Mouse (Mus musculus) heart, adult 2 months (tissue): Measurements from ENCODE around the gene Trmt2a. TPM values are rescaled to one million over a fixed set of nuclear protein-coding genes. Genes with fewer than 3 reads are reported as not detected.
"Not testable (repeated sequence)": the region's sequence is repeated elsewhere in the genome, so short reads cannot be mapped to it uniquely, and the experiment has no call there.

Experiments used
- DNase-seq, 2 experiments: peaks; one replicate each; pipeline ENCODE4 v3.0.0; 2021
- H3K27ac ChIP-seq: fragments of 200-600 bp; 2 replicates; pipeline ENCODE4 v1.8.1; 2022
- H3K27me3 ChIP-seq: fragments of 200-500 bp; 2 replicates; pipeline ENCODE4 v1.6.1; 2012; ENCODE audit warnings: mild to moderate bottlenecking, low read length, inconsistent platforms, mixed read lengths; ENCODE audit not compliant: control insufficient read depth, insufficient read depth
- H3K36me3 ChIP-seq: fragments of 200-500 bp; 2 replicates; pipeline ENCODE4 v1.6.1; 2012; ENCODE audit warnings: low read length, inconsistent platforms; ENCODE audit not compliant: control insufficient read depth, insufficient read depth
- H3K4me1 ChIP-seq: fragments of 200-500 bp; 2 replicates; pipeline ENCODE4 v1.6.1; 2011; ENCODE audit warnings: low read length; ENCODE audit not compliant: control insufficient read depth, insufficient read depth
- H3K4me3 ChIP-seq: fragments of 200-600 bp; 2 replicates; pipeline ENCODE4 v1.8.1; 2022
- H3K79me2 ChIP-seq: fragments of 200-500 bp; replicated peaks from 2 replicates; pipeline ENCODE4 v1.6.1; 2012; ENCODE audit warnings: mild to moderate bottlenecking, inconsistent platforms, low read length, moderate library complexity, mixed read lengths; ENCODE audit not compliant: control insufficient read depth, insufficient read depth
- H3K9ac ChIP-seq: fragments of 200-500 bp; 2 replicates; pipeline ENCODE4 v1.6.1; 2012; ENCODE audit warnings: low read depth, mild to moderate bottlenecking, control low read depth, inconsistent platforms, low read length, mixed read lengths
- CTCF ChIP-seq: fragments of 200-600 bp; IDR thresholded peaks from 2 replicates; pipeline ENCODE4 v1.8.1; 2022; ENCODE audit warnings: antibody characterized with exemption, mild to moderate bottlenecking, moderate library complexity
- EP300 ChIP-seq: fragments of 200-500 bp; IDR thresholded peaks from 2 replicates; pipeline ENCODE4 v1.6.1; 2011; ENCODE audit warnings: low read depth, low read length, control low read depth; ENCODE audit not compliant: insufficient read depth
- POLR2A ChIP-seq: fragments of 200-500 bp; IDR thresholded peaks from 2 replicates; pipeline ENCODE4 v1.6.1; 2011; ENCODE audit warnings: mild to moderate bottlenecking, low read depth, low read length, control low read depth; ENCODE audit not compliant: insufficient read depth
- WGBS: fragments of 180-500 bp; shearing (Covaris S2); methylation state at CpG from one replicate; pipeline ENCODE4 v1.1.7; 2018; 5-methylcytosine and 5-hydroxymethylcytosine counted together
- intact Hi-C: fragments of 180-260 bp; cut with DNase I; formaldehyde crosslinking; loops from one replicate; pipeline ENCODE4 v1.15.1; 2025
- microRNA-seq, 2 experiments: library from miRNA; unstranded; fragments of <30 nt; microRNA quantifications; one replicate each; pipeline ENCODE4 v1.2.0; 2021
- polyA plus RNA-seq: library from polyadenylated mRNA; depleted of rRNA; stranded (reverse); fragments of >200 nt; gene quantifications from 2 replicates; pipeline ENCODE4 v1.2.3, GENCODE M21; 2012; rRNA removed
- total RNA-seq, 2 experiments: library from RNA; stranded (reverse); gene quantifications; 2 replicates each; pipeline ENCODE4 v1.2.3; 2021

The Trmt2a gene
- total and polyA plus RNA-seq, 3 experiments, result 19.6 to 26.8 (median 19.8) TPM

DNA sequence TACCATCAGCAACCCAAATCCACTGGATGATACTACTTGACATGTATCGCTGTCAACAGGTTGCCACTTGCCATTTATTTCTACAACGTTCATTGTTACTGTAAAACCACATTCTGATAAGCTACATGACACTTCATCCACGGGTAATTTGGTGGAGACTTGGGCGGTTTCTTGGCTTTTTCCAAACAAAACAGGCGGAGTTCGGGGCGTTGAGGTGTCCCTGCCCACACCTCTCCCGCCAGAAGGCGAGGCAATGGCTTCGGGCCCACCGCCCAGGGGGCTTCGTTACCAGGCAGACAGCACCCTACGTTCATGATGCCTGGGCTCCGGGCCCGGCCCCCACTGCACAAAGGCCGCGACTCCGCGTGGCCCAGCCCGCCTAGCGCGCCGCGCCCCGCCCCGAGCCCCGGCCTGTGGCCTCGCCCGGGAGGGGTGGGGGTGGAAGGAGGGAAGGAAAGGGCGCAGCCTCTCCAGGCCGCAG, 40.1 kb downstream of the Trmt2a start:
- intact Hi-C loops, result loop anchor here (2.0 kb wide), 1 partner anchor 40 kb away; the partner anchor contains the start of genes Ranbp1 and Trmt2a
- H3K79me2 ChIP-seq, result peaks cover 8% of the 10 kb centered on the region
- TF ChIP-seq CTCF, result no peak
- no peak for TF ChIP-seq POLR2A
- TF ChIP-seq EP300, result no peak
- DNase-seq, result no peak
- peak overlapping the region; percentile 91 for H3K9ac ChIP-seq
- peaks cover 9% of the 10 kb centered on the region for H3K4me1 ChIP-seq
- under 1% methylated on average over 29 of the region's 31 CpGs for WGBS
- peak overlapping the region; percentile 83 for H3K4me3 ChIP-seq
- H3K27me3 ChIP-seq, result no peaks in the 10 kb centered on the region
- peak overlapping the region; percentile 94 for H3K27ac ChIP-seq
- H3K36me3 ChIP-seq, result peaks cover 5% of the 10 kb centered on the region

DNA sequence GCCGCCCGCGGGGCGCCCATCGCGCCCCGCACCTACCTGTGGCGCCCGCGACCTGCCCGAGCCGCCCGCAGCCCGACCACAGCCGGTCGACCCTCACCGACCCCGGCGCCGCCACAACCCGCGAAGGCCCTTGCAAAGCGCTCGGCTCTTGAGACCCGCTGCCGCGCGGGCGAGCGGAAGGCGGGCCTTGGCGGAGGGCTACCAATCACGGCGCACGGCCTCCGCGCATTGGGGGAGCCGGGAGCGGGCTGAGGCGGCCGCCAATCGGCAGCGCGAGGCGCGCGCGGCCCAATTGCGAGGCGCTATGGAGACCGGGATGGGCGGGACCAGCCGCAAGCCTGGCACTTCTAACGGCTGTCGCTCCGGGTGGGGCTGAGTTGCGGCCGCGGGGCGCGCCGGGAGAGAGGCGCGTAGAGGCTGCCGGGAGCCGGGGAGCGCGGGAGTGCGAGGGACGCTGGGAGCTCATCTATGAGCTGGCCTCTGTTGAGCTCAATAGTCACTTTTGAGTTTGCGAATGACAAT, 40.6 kb downstream of the Trmt2a start, which contains the start of gene Dgcr8:
Gene Dgcr8, minus strand, starts transcription at position 180 of the 522 bp plus-strand sequence.
- WGBS, result 1% methylated on average over 62 of the region's 71 CpGs
- peak; percentile 97 to 100 for DNase-seq
- Histone ChIP-seq H3K27ac (peak within 1 kb of the TSS; percentile 94), H3K27me3 (no peaks in the 10 kb centered on the region), H3K36me3 (peaks cover 5% of the 10 kb centered on the region), H3K4me1 (peaks cover 9% of the 10 kb centered on the region), H3K79me2 (peaks cover 8% of the 10 kb centered on the region), H3K4me3 (peak within 1 kb of the TSS; percentile 83), H3K9ac (peak within 1 kb of the TSS; percentile 91)
- TF ChIP-seq EP300 (no peak), CTCF (no peak), POLR2A (peak; percentile 62)
- intact Hi-C loops, result loop anchor here (2.0 kb wide), 1 partner anchor 40 kb away; the partner anchor contains the start of genes Ranbp1 and Trmt2a

DNA sequence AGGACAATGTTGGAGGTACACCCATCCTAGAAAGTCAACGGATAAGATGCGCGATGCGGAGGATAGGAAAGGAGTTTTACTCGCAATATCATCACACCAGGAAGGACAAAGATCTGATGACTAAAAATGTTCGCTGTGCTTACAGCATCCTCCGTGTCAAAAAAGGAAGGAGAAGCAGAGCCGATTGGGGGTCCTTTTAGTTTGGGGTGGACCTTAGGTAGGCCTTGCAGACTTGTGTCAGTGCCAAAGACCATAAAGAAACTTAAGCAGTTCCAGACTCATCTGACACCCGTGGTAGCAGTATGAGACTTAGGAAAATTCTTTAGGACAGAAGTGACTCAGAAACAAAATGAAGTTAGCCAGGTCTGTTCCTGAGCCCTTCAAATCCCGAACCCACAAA, 41.1 kb downstream of the Trmt2a start:
- H3K27me3 ChIP-seq, DNase-seq, H3K36me3 ChIP-seq, H3K79me2 ChIP-seq, H3K4me1 ChIP-seq: not testable (repeated sequence)
- intact Hi-C loops, result loop anchor here (2.0 kb wide), 1 partner anchor 41 kb away; the partner anchor contains the start of genes Ranbp1 and Trmt2a
- WGBS, result 1% methylated on average over 10 of the region's 10 CpGs
- H3K27ac ChIP-seq, result peak overlapping the region; percentile 27; the same call in 1 of the 2 replicates
- H3K9ac ChIP-seq, result peak overlapping the region; percentile 33; the same call in 1 of the 2 replicates
- peak overlapping the region; percentile 35 for H3K4me3 ChIP-seq

Small RNAs within 50 kb of the gene (microRNA-seq; reads per million reads assigned to microRNA genes)
- gene Gm24572, result 0 reads per million in 2 experiments
- gene Mir1306, result 181 to 314 reads per million in 2 experiments

Other genes starting within 250 kb of the Trmt2a start
- gene Dgcr6, start 195.8 kb upstream of the Trmt2a start, total RNA-seq, result 10 to 100 TPM; 41.4 TPM
- gene Dgcr6, start 195.8 kb upstream of the Trmt2a start, polyA plus RNA-seq, result 46.7 and 48.8 TPM in 2 replicates
- gene Prodh, start 158.5 kb upstream of the Trmt2a start, total RNA-seq, result 10 to 100 TPM; 18.8 to 23.4 TPM
- gene Prodh, start 158.5 kb upstream of the Trmt2a start, polyA plus RNA-seq, result 46.7 and 57.9 TPM in 2 replicates
- 1 to 10 TPM; 2.3 to 9.8 TPM for gene Rtn4r, start 121.0 kb upstream of the Trmt2a start, total RNA-seq
- gene Rtn4r, start 121.0 kb upstream of the Trmt2a start, polyA plus RNA-seq, result 31.9 and 57.8 TPM in 2 replicates
- gene Ccdc188, start 30.8 kb upstream of the Trmt2a start, total RNA-seq, result not detected
- not detected in 2 replicates for gene Ccdc188, start 30.8 kb upstream of the Trmt2a start, polyA plus RNA-seq
- gene Zdhhc8, start 13.5 kb upstream of the Trmt2a start, total RNA-seq, result 10 to 100 TPM; 19.6 to 22.7 TPM
- 36.0 and 51.5 TPM in 2 replicates for gene Zdhhc8, start 13.5 kb upstream of the Trmt2a start, polyA plus RNA-seq
- gene Ranbp1, start 53 bp downstream of the Trmt2a start, total RNA-seq, result 10 to 100 TPM; 40.1 to 41.2 TPM
- gene Ranbp1, start 53 bp downstream of the Trmt2a start, polyA plus RNA-seq, result 20.9 and 25.1 TPM in 2 replicates
- gene Gm49776, start 9.6 kb downstream of the Trmt2a start, total RNA-seq, result not detected
- gene Gm49776, start 9.6 kb downstream of the Trmt2a start, polyA plus RNA-seq, result not detected in 2 replicates
- gene Dgcr8, start 40.6 kb downstream of the Trmt2a start, total RNA-seq, result 10 to 100 TPM; 10.7 to 13.2 TPM
- gene Dgcr8, start 40.6 kb downstream of the Trmt2a start, polyA plus RNA-seq, result 8.7 and 14.5 TPM in 2 replicates
- 100 to 1,000 TPM; 173 to 181 TPM for gene Tango2, start 99.4 kb downstream of the Trmt2a start, total RNA-seq
- 283 and 382 TPM in 2 replicates for gene Tango2, start 99.4 kb downstream of the Trmt2a start, polyA plus RNA-seq
- 10 to 100 TPM; 14.4 to 16.4 TPM for gene Arvcf, start 99.5 kb downstream of the Trmt2a start, total RNA-seq
- 13.9 and 17.0 TPM in 2 replicates for gene Arvcf, start 99.5 kb downstream of the Trmt2a start, polyA plus RNA-seq
- gene Txnrd2, start 177.7 kb downstream of the Trmt2a start, total RNA-seq, result 10 to 100 TPM; 37.6 to 39.7 TPM
- 35.1 and 36.1 TPM in 2 replicates for gene Txnrd2, start 177.7 kb downstream of the Trmt2a start, polyA plus RNA-seq
- gene Comt, start 178.2 kb downstream of the Trmt2a start, total RNA-seq, result 100 to 1,000 TPM; 139 to 150 TPM
- gene Comt, start 178.2 kb downstream of the Trmt2a start, polyA plus RNA-seq, result 208 and 236 TPM in 2 replicates